In genomic region chr11:18874278-18875000, GRCm38 (mm10) we compare ENCODE assay signal across 7 mouse cellular contexts.
DNase-seq lines count a peak whose midpoint lies in the region; ATAC-seq lines count a peak whose summit lies in the region.

No protein-coding gene starts in this region.

- 2% methylated on average over 18 of the region's 18 CpGs for WGBS in hindbrain, embryonic 16.5 days

- H3K27ac ChIP-seq in hindbrain, embryonic 16.5 days (ENCODE audit: low read depth, low read length): peak overlapping the region; percentile 91

- H3K9me3 ChIP-seq in hindbrain, embryonic 16.5 days (ENCODE audit: control insufficient read depth, low read length): no peaks in the 10 kb centered on the region

- ATAC-seq in hindbrain, embryonic 16.5 days: peak; percentile 48

- peak; percentile 10 to 21 for DNase-seq in layer of hippocampus, postnatal 10 days (ENCODE audit: low spot score in 2 of 2)
- DNase-seq in layer of hippocampus, postnatal 36 days: no peak
- DNase-seq in cerebellum, postnatal 10 days: peak; percentile 23 to 62
- DNase-seq in neural tube, embryonic 10.5 days (ENCODE audit: extremely low spot score, low spot score): peak; percentile 72
- no peak for DNase-seq in c-Kit-positive CD71-positive TER-119-positive erythroid progenitor cells, embryonic 14.5 days (ENCODE audit: low spot score)
- no peak for DNase-seq in urinary bladder, postnatal 4 days (ENCODE audit: low spot score in 2 of 2)

- peaks cover 26% of the 10 kb centered on the region for H3K4me1 ChIP-seq in hindbrain, embryonic 16.5 days (ENCODE audit: control insufficient read depth, insufficient read depth, low read depth, low read length)

- H3K4me3 ChIP-seq in hindbrain, embryonic 16.5 days (ENCODE audit: low read length): peak overlapping the region; percentile 19

- peak overlapping the region; percentile 52 for H3K9ac ChIP-seq in hindbrain, embryonic 16.5 days (ENCODE audit: low read depth, low read length)

- peak overlapping the region; percentile 84 for H3K4me2 ChIP-seq in hindbrain, embryonic 16.5 days (ENCODE audit: low read length)

- H3K27me3 ChIP-seq in hindbrain, embryonic 16.5 days (replicated peaks; ENCODE audit: control insufficient read depth, insufficient read depth, low read length): no peaks in the 10 kb centered on the region

- no peaks in the 10 kb centered on the region for H3K36me3 ChIP-seq in hindbrain, embryonic 16.5 days (ENCODE audit: control insufficient read depth, insufficient read depth, low read length)

Comparison
In these comparisons a context has a peak if more than half of its experiments do, and no peak if none do; other contexts are left out.
1. DNase-seq: peak in layer of hippocampus, postnatal 10 days (2 of 2), cerebellum, postnatal 10 days (2 of 2) and neural tube, embryonic 10.5 days (single experiment); none in layer of hippocampus, postnatal 36 days (0 of 2), c-Kit-positive CD71-positive TER-119-positive erythroid progenitor cells, embryonic 14.5 days (single experiment) and urinary bladder, postnatal 4 days (0 of 2).